Comparison of ENCODE assay signal across 16 mouse cellular contexts in genomic region chr6:8893665-8894064, GRCm38 (mm10). TPM values are rescaled to one million over a fixed set of nuclear protein-coding genes. Genes with fewer than 3 reads are reported as not detected.
DNase-seq lines count a peak whose midpoint lies in the region; ATAC-seq lines count a peak whose summit lies in the region.
"Had no signal": no experiment of that assay in that cellular context is flagged by ENCODE, and none has a peak within 500 bp of the region (broad histone marks: within the 10 kb centered on the region; RNA-seq: fewer than 3 reads in every experiment).

No protein-coding gene starts in this region.

- DNase-seq in kidney, adult 8-10 months = peak; percentile 1 to 2
- no peak for DNase-seq in kidney, adult 11 months
- no peak for DNase-seq in midbrain, embryonic 10.5 days (ENCODE audit: low spot score)
- DNase-seq in NIH3T3 (ENCODE audit: low read depth) = peak; percentile 12
- DNase-seq in kidney, postnatal 36 days = peak; percentile 17 to 18
- no peak for DNase-seq in thymus, postnatal 25 days
- DNase-seq: lung, postnatal 10 days had no signal

- H3K27me3 ChIP-seq in midbrain, embryonic 15.5 days (replicated peaks) = no peaks in the 10 kb centered on the region
- no peaks in the 10 kb centered on the region for H3K27me3 ChIP-seq in midbrain, embryonic 10.5 days (ENCODE audit: low read depth, poor library complexity, severe bottlenecking)
- H3K27me3 ChIP-seq: heart, embryonic 13.5 days; hindbrain, embryonic 12.5 days; limb, embryonic 13.5 days; midbrain, embryonic 12.5 days; neural tube, embryonic 13.5 days had no signal

- ATAC-seq in midbrain, embryonic 15.5 days (replicated peaks) = 0 out of 2 replicates have a peak, but pooled peaks have one; percentile 22
- ATAC-seq: activated CD4-positive, CD25-positive, alpha-beta regulatory T cell, adult 4 months had no signal

- H3K27ac ChIP-seq in midbrain, embryonic 15.5 days = no peak overlapping the region
- no peak overlapping the region for H3K27ac ChIP-seq in midbrain, embryonic 10.5 days (replicated peaks)
- H3K27ac ChIP-seq: heart, embryonic 13.5 days; hindbrain, embryonic 12.5 days; left cerebral cortex, adult 2 months; limb, embryonic 13.5 days; midbrain, embryonic 12.5 days; neural tube, embryonic 13.5 days had no signal

- H3K9ac ChIP-seq in midbrain, embryonic 15.5 days = no peak overlapping the region
- H3K9ac ChIP-seq: heart, embryonic 13.5 days; hindbrain, embryonic 12.5 days; limb, embryonic 13.5 days; midbrain, embryonic 12.5 days; neural tube, embryonic 13.5 days had no signal

- no peak overlapping the region for H3K4me2 ChIP-seq in midbrain, embryonic 15.5 days
- H3K4me2 ChIP-seq: heart, embryonic 13.5 days; hindbrain, embryonic 12.5 days; limb, embryonic 13.5 days; midbrain, embryonic 12.5 days; neural tube, embryonic 13.5 days had no signal

- no peaks in the 10 kb centered on the region for H3K9me3 ChIP-seq in midbrain, embryonic 15.5 days
- no peaks in the 10 kb centered on the region for H3K9me3 ChIP-seq in midbrain, embryonic 10.5 days (replicated peaks)
- H3K9me3 ChIP-seq: heart, embryonic 13.5 days; hindbrain, embryonic 12.5 days; limb, embryonic 13.5 days; midbrain, embryonic 12.5 days; neural tube, embryonic 13.5 days had no signal

- no peak overlapping the region for H3K4me3 ChIP-seq in midbrain, embryonic 15.5 days
- no peak overlapping the region for H3K4me3 ChIP-seq in midbrain, embryonic 10.5 days
- H3K4me3 ChIP-seq: heart, embryonic 13.5 days; hindbrain, embryonic 12.5 days; left cerebral cortex, adult 2 months; limb, embryonic 13.5 days; midbrain, embryonic 12.5 days; neural tube, embryonic 13.5 days had no signal

- H3K36me3 ChIP-seq in midbrain, embryonic 15.5 days (replicated peaks) = no peaks in the 10 kb centered on the region
- no peaks in the 10 kb centered on the region for H3K36me3 ChIP-seq in midbrain, embryonic 10.5 days
- H3K36me3 ChIP-seq: heart, embryonic 13.5 days; hindbrain, embryonic 12.5 days; limb, embryonic 13.5 days; midbrain, embryonic 12.5 days; neural tube, embryonic 13.5 days had no signal

- H3K4me1 ChIP-seq in midbrain, embryonic 15.5 days = peaks cover 9% of the 10 kb centered on the region; the same call in 1 of the 2 replicates
- H3K4me1 ChIP-seq in midbrain, embryonic 10.5 days = peaks cover 18% of the 10 kb centered on the region
- H3K4me1 ChIP-seq: heart, embryonic 13.5 days; limb, embryonic 13.5 days; neural tube, embryonic 13.5 days had no signal

- 83% methylated on average over 4 of the region's 4 CpGs for WGBS in midbrain, embryonic 15.5 days
- 74% methylated on average over 4 of the region's 4 CpGs for WGBS in midbrain, embryonic 10.5 days

RNA-seq across cellular contexts. Expression of gene Nxph1, which starts 54.6 kb away (rescaled TPM):
- polyA plus RNA-seq in midbrain, embryonic 15.5 days (2015; fragmentation: Nextera tagmentation; extraction: Ambion mirVana) = 75.8 and 79.2 TPM in 2 replicates
- polyA plus RNA-seq in midbrain, embryonic 10.5 days (2016; fragmentation: Nextera tagmentation; extraction: Ambion mirVana) = 0.72 and 2.0 TPM in 2 replicates
- polyA plus RNA-seq: activated CD4-positive, CD25-positive, alpha-beta regulatory T cell, adult 4 months; small intestine, adult 2 months had no signal

Comparison
In these comparisons a context has a peak if more than half of its experiments do, and no peak if none do; other contexts are left out.
1. DNase-seq: peak in kidney, adult 8-10 months (2 of 2), NIH3T3 (single experiment) and kidney, postnatal 36 days (2 of 2); none in kidney, adult 11 months (single experiment), midbrain, embryonic 10.5 days (single experiment) and thymus, postnatal 25 days (single experiment).
2. RNA of gene Nxph1, which starts 54.6 kb away (polyA plus RNA-seq): 75.8 to 79.2 TPM in midbrain, embryonic 15.5 days; 0.72 to 2.0 TPM in midbrain, embryonic 10.5 days; every median in the first group is over 10 times any median in the second.